Mouse (Mus musculus): Measurements from ENCODE around the gene Elp4. TPM values are rescaled to one million over a fixed set of nuclear protein-coding genes. Genes with fewer than 3 reads are reported as not detected.
A peak's percentile ranks its signal among the peaks of the same experiment; 100 is the strongest.

Gene Elp4
- polyA plus RNA-seq, 1 experiment from 2014 or later: 13.4 TPM

- Histone ChIP-seq H3K4me2 (ENCODE audit: low read depth, low read length) (no peak overlapping the region), H3K9ac (ENCODE audit: low read depth, low read length) (no peak overlapping the region), H3K36me3 (ENCODE audit: control insufficient read depth, insufficient read depth) (no peaks in the 10 kb centered on the region), H3K4me3 (ENCODE audit: low read depth, low read length) (no peak overlapping the region), H3K9me3 (replicated peaks; ENCODE audit: control insufficient read depth, low read length) (no peaks in the 10 kb centered on the region), H3K4me1 (ENCODE audit: control insufficient read depth, low read depth, low read length) (no peaks in the 10 kb centered on the region), H3K27me3 (ENCODE audit: control insufficient read depth, insufficient read depth, low read depth, low read length) (no peaks in the 10 kb centered on the region), H3K27ac (ENCODE audit: low read length) (no peak overlapping the region)
- ATAC-seq (ENCODE audit: low read depth): no peak
- WGBS (ENCODE audit: insufficient replicate concordance): 68% methylated on average over 3 of the region's 3 CpGs
These were observed 89.2 kb downstream of the Elp4 start for GRCm38 (mm10) chr2:105815170-105815569.

- Histone ChIP-seq H3K36me3 (ENCODE audit: control insufficient read depth, insufficient read depth) (no peaks in the 10 kb centered on the region), H3K9ac (ENCODE audit: low read depth, low read length) (no peak overlapping the region), H3K27me3 (ENCODE audit: control insufficient read depth, insufficient read depth, low read depth, low read length) (no peaks in the 10 kb centered on the region), H3K4me2 (ENCODE audit: low read depth, low read length) (no peak overlapping the region), H3K9me3 (replicated peaks; ENCODE audit: control insufficient read depth, low read length) (no peaks in the 10 kb centered on the region), H3K4me1 (ENCODE audit: control insufficient read depth, low read depth, low read length) (no peaks in the 10 kb centered on the region), H3K27ac (ENCODE audit: low read length) (no peak overlapping the region), H3K4me3 (ENCODE audit: low read depth, low read length) (no peak overlapping the region)
- ATAC-seq (ENCODE audit: low read depth): no peak
- 62% methylated on average over 3 of the region's 3 CpGs for WGBS (ENCODE audit: insufficient replicate concordance)
These were observed 91.3 kb downstream of the Elp4 start for GRCm38 (mm10) chr2:105813041-105813440.

GRCm38 (mm10) chr2:105810286-105810685, 94.1 kb downstream of the Elp4 start:
- Histone ChIP-seq H3K9ac (ENCODE audit: low read depth, low read length) (no peak overlapping the region), H3K27ac (ENCODE audit: low read length) (no peak overlapping the region), H3K36me3 (ENCODE audit: control insufficient read depth, insufficient read depth) (no peaks in the 10 kb centered on the region), H3K4me2 (ENCODE audit: low read depth, low read length) (no peak overlapping the region), H3K27me3 (ENCODE audit: control insufficient read depth, insufficient read depth, low read depth, low read length) (no peaks in the 10 kb centered on the region), H3K4me3 (ENCODE audit: low read depth, low read length) (no peak overlapping the region), H3K4me1 (ENCODE audit: control insufficient read depth, low read depth, low read length) (peaks cover 5% of the 10 kb centered on the region), H3K9me3 (replicated peaks; ENCODE audit: control insufficient read depth, low read length) (no peaks in the 10 kb centered on the region)
- no peak for ATAC-seq (ENCODE audit: low read depth)
- WGBS (ENCODE audit: insufficient replicate concordance): 64% methylated on average over 2 of the region's 2 CpGs

GRCm38 (mm10) chr2:105806571-105806970, 97.8 kb downstream of the Elp4 start:
- no peak overlapping the region for H3K4me3 ChIP-seq (ENCODE audit: low read depth, low read length)
- H3K27ac ChIP-seq (ENCODE audit: low read length): peak overlapping the region; percentile 52
- peaks cover 5% of the 10 kb centered on the region for H3K4me1 ChIP-seq (ENCODE audit: control insufficient read depth, low read depth, low read length)
- ATAC-seq (ENCODE audit: low read depth): peak; percentile 89
- no peaks in the 10 kb centered on the region for H3K36me3 ChIP-seq (ENCODE audit: control insufficient read depth, insufficient read depth)
- peak overlapping the region; percentile 26 for H3K4me2 ChIP-seq (ENCODE audit: low read depth, low read length)
- no peaks in the 10 kb centered on the region for H3K27me3 ChIP-seq (ENCODE audit: control insufficient read depth, insufficient read depth, low read depth, low read length)
- 50% methylated on average over 2 of the region's 2 CpGs for WGBS (ENCODE audit: insufficient replicate concordance)
- H3K9ac ChIP-seq (ENCODE audit: low read depth, low read length): no peak overlapping the region
- H3K9me3 ChIP-seq (replicated peaks; ENCODE audit: control insufficient read depth, low read length): no peaks in the 10 kb centered on the region

GRCm38 (mm10) chr2:105806047-105806446, 98.3 kb downstream of the Elp4 start:
- Histone ChIP-seq H3K9ac (ENCODE audit: low read depth, low read length) (no peak overlapping the region), H3K36me3 (ENCODE audit: control insufficient read depth, insufficient read depth) (no peaks in the 10 kb centered on the region), H3K27me3 (ENCODE audit: control insufficient read depth, insufficient read depth, low read depth, low read length) (no peaks in the 10 kb centered on the region), H3K9me3 (replicated peaks; ENCODE audit: control insufficient read depth, low read length) (no peaks in the 10 kb centered on the region), H3K4me3 (ENCODE audit: low read depth, low read length) (no peak overlapping the region), H3K4me2 (ENCODE audit: low read depth, low read length) (peak overlapping the region; percentile 26), H3K4me1 (ENCODE audit: control insufficient read depth, low read depth, low read length) (peaks cover 5% of the 10 kb centered on the region), H3K27ac (ENCODE audit: low read length) (peak overlapping the region; percentile 52)
- ATAC-seq (ENCODE audit: low read depth): peak; percentile 82
- WGBS (ENCODE audit: insufficient replicate concordance): 40% methylated on average over 4 of the region's 4 CpGs

- Histone ChIP-seq H3K9ac (ENCODE audit: low read depth, low read length) (no peak overlapping the region), H3K9me3 (replicated peaks; ENCODE audit: control insufficient read depth, low read length) (no peaks in the 10 kb centered on the region), H3K27ac (ENCODE audit: low read length) (no peak overlapping the region), H3K27me3 (ENCODE audit: control insufficient read depth, insufficient read depth, low read depth, low read length) (no peaks in the 10 kb centered on the region), H3K4me3 (ENCODE audit: low read depth, low read length) (no peak overlapping the region), H3K4me1 (ENCODE audit: control insufficient read depth, low read depth, low read length) (peaks cover 5% of the 10 kb centered on the region), H3K36me3 (ENCODE audit: control insufficient read depth, insufficient read depth) (no peaks in the 10 kb centered on the region), H3K4me2 (ENCODE audit: low read depth, low read length) (no peak overlapping the region)
- no peak for ATAC-seq (ENCODE audit: low read depth)
These were observed 99.2 kb downstream of the Elp4 start for GRCm38 (mm10) chr2:105805210-105805609.

- no peaks in the 10 kb centered on the region for H3K36me3 ChIP-seq (ENCODE audit: control insufficient read depth, insufficient read depth)
- no peak overlapping the region for H3K4me2 ChIP-seq (ENCODE audit: low read depth, low read length)
- no peak overlapping the region for H3K4me3 ChIP-seq (ENCODE audit: low read depth, low read length)
- 61% methylated on average over 10 of the region's 10 CpGs for WGBS (ENCODE audit: insufficient replicate concordance)
- no peak for ATAC-seq (ENCODE audit: low read depth)
- H3K9ac ChIP-seq (ENCODE audit: low read depth, low read length): no peak overlapping the region
- no peak overlapping the region for H3K27ac ChIP-seq (ENCODE audit: low read length)
- no peaks in the 10 kb centered on the region for H3K9me3 ChIP-seq (replicated peaks; ENCODE audit: control insufficient read depth, low read length)
- H3K27me3 ChIP-seq (ENCODE audit: control insufficient read depth, insufficient read depth, low read depth, low read length): no peaks in the 10 kb centered on the region
- peaks cover 5% of the 10 kb centered on the region for H3K4me1 ChIP-seq (ENCODE audit: control insufficient read depth, low read depth, low read length)
These were observed 99.9 kb downstream of the Elp4 start for GRCm38 (mm10) chr2:105804506-105804905.

- no peak overlapping the region for H3K4me3 ChIP-seq (ENCODE audit: low read depth, low read length)
- no peaks in the 10 kb centered on the region for H3K27me3 ChIP-seq (ENCODE audit: control insufficient read depth, insufficient read depth, low read depth, low read length)
- no peak overlapping the region for H3K9ac ChIP-seq (ENCODE audit: low read depth, low read length)
- no peaks in the 10 kb centered on the region for H3K36me3 ChIP-seq (ENCODE audit: control insufficient read depth, insufficient read depth)
- H3K4me1 ChIP-seq (ENCODE audit: control insufficient read depth, low read depth, low read length): peaks cover 5% of the 10 kb centered on the region
- H3K27ac ChIP-seq (ENCODE audit: low read length): no peak overlapping the region
- H3K4me2 ChIP-seq (ENCODE audit: low read depth, low read length): no peak overlapping the region
- 25% methylated on average over 5 of the region's 5 CpGs for WGBS (ENCODE audit: insufficient replicate concordance)
- no peaks in the 10 kb centered on the region for H3K9me3 ChIP-seq (replicated peaks; ENCODE audit: control insufficient read depth, low read length)
- no peak for ATAC-seq (ENCODE audit: low read depth)
These were observed 100.9 kb downstream of the Elp4 start for GRCm38 (mm10) chr2:105803427-105803826.

- Histone ChIP-seq H3K36me3 (ENCODE audit: control insufficient read depth, insufficient read depth) (no peaks in the 10 kb centered on the region), H3K27me3 (ENCODE audit: control insufficient read depth, insufficient read depth, low read depth, low read length) (no peaks in the 10 kb centered on the region), H3K4me3 (ENCODE audit: low read depth, low read length) (no peak overlapping the region), H3K4me1 (ENCODE audit: control insufficient read depth, low read depth, low read length) (peaks cover 5% of the 10 kb centered on the region), H3K9ac (ENCODE audit: low read depth, low read length) (no peak overlapping the region), H3K9me3 (replicated peaks; ENCODE audit: control insufficient read depth, low read length) (no peaks in the 10 kb centered on the region), H3K27ac (ENCODE audit: low read length) (no peak overlapping the region), H3K4me2 (ENCODE audit: low read depth, low read length) (no peak overlapping the region)
- no peak for ATAC-seq (ENCODE audit: low read depth)
- WGBS (ENCODE audit: insufficient replicate concordance): 80% methylated on average over 2 of the region's 2 CpGs
These were observed 101.5 kb downstream of the Elp4 start for GRCm38 (mm10) chr2:105802902-105803301.

- Histone ChIP-seq H3K36me3 (ENCODE audit: control insufficient read depth, insufficient read depth) (no peaks in the 10 kb centered on the region), H3K9ac (ENCODE audit: low read depth, low read length) (no peak overlapping the region), H3K27me3 (ENCODE audit: control insufficient read depth, insufficient read depth, low read depth, low read length) (no peaks in the 10 kb centered on the region), H3K9me3 (replicated peaks; ENCODE audit: control insufficient read depth, low read length) (no peaks in the 10 kb centered on the region), H3K4me1 (ENCODE audit: control insufficient read depth, low read depth, low read length) (peaks cover 4% of the 10 kb centered on the region), H3K27ac (ENCODE audit: low read length) (no peak overlapping the region), H3K4me2 (ENCODE audit: low read depth, low read length) (no peak overlapping the region), H3K4me3 (ENCODE audit: low read depth, low read length) (no peak overlapping the region)
- WGBS (ENCODE audit: insufficient replicate concordance): 76% methylated on average over 6 of the region's 6 CpGs
- no peak for ATAC-seq (ENCODE audit: low read depth)
These were observed 102.8 kb downstream of the Elp4 start for GRCm38 (mm10) chr2:105801536-105801935.

All from liver, embryonic 16.5 days (tissue).